Mouse (Mus musculus) regulatory T cell (primary cell): ENCODE data around the gene Mapkapk2.

Experiments used
- in situ Hi-C: fragments of 300-600 bp; cut with MboI, MseI; formaldehyde crosslinking; loops from one replicate; pipeline ENCODE4 v1.15.1; 2025; ENCODE audit warnings: high pct_unique_total_duplicates

Gene Mapkapk2

DNA sequence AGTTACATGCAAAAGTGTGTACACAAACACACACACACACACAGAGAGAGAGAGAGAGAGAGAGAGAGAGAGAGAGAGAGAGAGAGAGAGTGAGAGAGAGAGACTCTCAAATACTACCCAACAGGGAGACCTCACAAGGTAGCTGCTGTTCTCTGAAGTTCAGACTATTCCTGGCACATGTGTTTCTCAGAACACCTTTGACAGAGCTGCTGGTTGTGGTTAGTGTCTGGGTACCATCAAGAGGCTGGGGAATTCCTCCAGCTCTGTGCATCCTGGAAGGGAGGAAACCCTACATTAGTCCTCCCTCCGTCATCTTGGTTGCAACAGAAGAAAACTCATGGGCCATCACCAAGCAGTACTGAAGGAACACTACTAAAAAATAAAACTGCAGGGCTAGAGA is 16.9 kb downstream of the Mapkapk2 start:
- in situ Hi-C loops, result no loop called here

DNA sequence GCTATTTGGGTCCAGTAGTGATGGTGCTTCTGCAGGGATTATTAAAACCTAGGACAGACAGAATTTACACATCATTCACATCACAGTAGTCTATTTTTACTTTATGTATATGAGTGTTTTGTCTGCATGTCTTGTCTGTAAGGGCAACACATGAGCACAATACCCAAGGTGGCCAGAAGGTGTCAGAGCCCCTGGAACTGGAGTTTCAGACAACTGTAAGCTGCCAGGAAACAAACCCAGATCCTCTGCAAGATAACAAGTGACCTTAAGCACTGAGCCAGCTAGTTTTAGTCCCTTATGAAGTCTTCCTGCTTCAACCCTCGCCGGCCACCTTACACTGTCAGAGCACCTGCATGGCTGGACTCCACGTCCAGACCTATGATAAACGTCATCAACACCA is 17.9 kb downstream of the Mapkapk2 start:
- in situ Hi-C loops, result no loop called here

DNA sequence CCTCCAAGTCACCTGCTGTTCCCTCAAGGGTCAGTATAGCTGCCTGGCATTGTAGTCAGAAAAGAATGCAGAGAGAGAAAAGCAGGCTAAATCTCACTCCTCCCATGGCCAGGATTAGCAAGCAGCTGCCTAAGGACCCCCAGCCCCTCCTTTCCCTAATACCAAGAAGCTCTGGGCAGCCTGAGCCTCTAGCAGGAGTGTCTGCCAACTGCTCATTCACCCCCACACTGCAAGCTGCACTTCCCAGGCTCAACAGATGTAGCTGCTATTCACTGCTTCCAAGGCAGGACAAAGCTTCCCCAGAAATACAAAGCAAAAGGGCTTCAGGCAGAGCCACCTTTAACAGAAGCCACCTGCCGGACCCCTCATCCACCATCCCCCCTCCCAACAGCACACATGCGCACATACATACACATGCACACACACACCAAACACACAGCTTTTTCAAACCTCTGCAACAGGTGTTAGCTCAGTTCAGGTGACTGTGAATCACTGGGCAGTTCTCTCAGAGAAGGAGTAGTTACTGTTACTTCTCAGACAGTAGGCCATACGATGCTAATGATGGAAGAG is 18.8 kb downstream of the Mapkapk2 start:
- in situ Hi-C loops, result no loop called here

DNA sequence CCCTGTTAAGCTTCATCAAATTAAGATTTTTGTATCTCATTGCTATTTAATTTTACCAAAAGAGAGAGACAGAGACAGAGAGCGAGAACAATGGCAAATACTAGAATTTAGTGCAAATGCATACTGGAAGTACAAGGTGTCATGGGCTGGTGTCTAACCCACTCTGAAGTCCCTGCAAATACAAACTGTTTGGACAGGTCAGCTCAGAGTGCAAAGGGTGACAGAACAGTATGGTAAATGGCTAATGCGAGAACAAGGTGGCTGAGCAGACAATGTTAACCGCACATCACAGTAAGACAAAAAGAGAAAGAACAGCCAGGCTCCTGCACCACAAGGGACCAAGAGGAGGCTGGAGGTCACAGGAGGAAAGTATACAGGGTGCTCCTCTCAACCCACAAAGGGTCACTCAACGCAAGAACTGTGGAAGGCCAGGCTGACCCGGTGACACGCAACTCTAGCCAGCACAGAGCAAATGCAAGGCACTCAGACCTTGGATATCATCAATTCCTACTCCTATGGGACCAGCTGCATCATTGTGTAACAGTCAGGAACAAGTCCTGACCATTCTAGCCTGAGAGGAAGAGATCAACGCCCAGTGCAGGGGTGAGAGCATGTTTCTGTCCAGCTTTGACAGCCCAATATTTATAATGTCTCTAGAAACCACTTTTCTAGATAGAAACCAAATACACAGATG is 22.4 kb downstream of the Mapkapk2 start:
- in situ Hi-C loops, result no loop called here

DNA sequence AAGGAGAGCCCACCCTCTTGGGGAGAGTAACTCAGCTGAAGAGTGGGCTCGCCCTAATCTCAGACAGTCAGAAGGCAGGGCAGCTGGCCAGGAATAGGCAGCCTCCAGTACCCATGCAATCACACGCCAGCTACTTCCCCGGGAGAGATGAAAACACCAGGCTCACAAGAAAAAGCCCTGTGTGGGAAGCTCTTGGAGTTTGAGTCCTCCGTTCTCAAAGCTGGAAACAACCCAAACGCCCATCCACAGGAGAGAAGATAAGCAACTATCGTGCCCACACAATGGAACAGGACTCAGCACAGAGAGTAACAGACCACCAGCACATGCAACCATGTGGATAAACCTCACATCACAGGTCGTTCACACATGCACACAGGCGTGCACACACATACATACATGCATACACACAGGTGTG is 23.1 kb downstream of the Mapkapk2 start:
- in situ Hi-C loops, result no loop called here

DNA sequence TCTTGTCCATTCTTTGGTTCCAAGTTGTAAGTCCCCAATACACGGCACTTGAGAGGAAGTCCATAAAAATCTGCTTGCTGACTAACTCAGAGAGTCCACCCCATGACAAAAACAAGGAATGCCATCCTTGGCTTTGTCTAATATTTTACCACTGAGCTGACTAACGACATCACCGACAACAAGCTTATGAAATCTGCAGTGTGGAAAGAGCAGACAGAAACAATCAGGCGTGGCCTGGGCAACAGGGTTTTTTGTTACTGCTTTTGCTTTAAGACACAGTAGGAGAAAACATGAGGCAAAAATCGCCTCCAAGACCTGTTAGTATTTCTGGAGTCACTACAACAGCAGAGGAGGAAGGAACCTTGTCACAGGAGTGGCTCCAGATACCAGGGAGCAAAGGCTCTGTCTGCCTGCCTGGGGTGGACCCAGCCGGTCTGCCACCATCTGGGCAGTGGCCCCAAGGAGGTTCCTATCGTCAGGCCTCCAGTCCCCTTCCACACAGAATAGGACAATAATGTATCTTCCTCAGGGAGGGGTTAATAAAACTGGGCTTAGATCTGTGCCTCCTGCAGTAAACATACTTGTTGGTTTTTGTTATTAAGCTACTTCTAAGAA is 25.1 kb downstream of the Mapkapk2 start:
- in situ Hi-C loops, result no loop called here

DNA sequence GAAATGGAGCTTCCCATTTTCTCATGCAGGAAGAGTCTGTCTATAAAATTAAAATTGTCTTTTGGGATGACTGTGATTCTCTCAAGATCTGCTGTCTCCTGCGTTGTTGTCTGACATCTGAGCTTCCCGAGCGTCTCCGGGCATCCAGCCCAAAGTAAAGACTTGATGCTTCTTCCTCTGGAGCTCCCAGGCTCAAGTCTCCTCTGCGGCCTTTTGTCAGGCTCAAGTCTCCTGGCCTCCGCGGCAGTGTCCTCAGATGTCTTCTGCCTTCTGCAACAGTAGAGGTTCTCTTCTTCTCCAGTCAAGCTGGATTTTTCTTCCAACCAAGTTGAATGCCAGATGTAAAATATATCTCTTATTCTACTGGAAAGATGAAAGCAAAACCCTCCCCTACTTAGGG is 28.6 kb downstream of the Mapkapk2 start:
- in situ Hi-C loops, result no loop called here

DNA sequence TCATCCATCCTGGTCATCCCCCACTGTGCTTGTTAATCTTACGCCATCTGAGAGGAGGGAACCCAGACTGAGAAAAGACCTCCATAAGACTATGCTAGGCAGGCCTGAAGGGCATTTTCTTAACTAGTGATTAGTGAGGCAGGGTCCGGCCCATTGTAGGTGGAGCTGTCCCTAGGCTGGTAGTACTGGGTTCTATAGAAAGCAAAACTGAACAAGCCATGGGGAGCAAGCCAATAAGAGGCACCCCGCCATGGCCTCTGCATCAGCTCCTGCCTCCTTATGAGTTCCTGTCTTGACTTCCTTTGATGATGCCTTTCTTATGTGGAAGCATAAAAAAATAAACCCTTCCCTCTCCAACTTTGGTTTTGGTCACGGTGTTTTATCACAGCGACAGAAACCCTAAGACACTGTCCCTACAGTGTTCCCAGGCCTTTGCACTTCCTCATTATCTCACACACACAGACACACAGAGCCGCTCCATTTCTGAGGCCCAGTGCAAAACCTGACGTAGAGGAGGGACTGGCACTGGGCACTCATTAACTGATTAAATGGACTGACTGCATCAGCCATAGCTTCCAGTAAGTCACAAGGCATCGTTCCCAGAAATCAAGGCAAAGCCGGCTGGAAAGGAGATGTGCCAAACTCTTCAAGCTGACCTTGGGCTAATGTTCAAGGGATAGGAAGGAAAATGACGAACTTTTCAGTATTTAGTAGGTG is 29.5 kb downstream of the Mapkapk2 start:
- in situ Hi-C loops, result no loop called here

DNA sequence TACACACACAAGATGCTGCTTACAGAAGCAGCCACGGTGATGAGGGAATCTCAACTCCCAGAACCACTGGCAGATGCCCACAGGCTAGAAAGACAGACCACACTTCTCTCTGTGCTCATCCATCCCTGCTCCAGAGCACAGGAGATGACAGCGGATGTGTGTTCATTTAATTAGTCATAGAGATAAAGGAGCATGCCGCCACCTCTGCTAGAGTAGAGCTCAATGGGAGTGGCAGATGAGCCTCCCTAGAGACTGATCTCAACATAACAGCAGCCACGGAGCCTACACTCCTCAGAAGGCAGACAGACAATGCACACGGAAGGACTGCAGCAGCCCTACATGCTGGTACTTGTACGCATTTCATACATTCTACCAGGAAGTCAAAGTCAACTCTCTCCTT is 33.4 kb downstream of the Mapkapk2 start:
- in situ Hi-C loops, result no loop called here

DNA sequence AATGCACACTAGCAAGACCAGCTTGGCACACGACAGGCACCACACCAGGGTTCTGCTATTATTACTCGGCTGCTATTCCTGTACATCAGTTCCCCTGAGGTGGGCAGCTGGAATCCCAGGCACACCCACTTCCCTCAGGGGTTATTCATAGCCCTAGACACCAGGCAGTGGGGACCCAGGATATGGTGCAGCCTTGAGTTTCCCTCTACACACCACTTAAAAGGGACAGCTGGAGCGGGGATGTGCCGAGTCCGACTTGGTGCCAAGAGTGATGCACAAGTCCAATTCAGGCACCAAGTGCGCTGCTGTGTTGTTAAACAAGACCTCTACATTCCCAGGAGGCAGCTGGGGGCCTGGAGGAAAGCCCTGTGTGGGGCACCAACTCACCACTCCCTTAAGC is 34.8 kb downstream of the Mapkapk2 start:
- in situ Hi-C loops, result no loop called here

DNA sequence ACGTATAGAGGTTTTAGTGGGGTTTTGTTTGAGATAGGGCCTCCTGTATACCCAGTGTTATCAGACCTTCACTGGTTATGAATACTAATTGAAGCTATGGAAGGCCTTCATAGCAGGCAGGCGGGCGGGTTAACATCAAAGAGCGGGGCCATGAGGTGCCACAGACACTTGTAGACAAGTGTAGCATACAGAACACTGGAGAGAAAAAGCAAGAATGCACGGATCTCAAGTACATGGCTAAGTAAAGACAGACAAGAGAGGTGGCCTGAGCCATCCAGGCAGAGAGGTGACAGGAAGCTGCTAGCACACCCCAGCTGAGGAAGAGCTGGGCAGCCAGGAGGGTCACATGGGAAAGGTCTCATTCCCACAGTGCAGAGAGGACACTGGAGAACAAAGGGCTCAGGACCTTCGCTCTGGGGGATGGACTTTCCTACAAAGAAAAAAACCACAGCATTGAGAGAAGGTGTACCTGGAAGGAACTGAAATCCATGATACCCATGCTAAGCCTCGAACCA is 35.8 kb downstream of the Mapkapk2 start:
- in situ Hi-C loops, result no loop called here

DNA sequence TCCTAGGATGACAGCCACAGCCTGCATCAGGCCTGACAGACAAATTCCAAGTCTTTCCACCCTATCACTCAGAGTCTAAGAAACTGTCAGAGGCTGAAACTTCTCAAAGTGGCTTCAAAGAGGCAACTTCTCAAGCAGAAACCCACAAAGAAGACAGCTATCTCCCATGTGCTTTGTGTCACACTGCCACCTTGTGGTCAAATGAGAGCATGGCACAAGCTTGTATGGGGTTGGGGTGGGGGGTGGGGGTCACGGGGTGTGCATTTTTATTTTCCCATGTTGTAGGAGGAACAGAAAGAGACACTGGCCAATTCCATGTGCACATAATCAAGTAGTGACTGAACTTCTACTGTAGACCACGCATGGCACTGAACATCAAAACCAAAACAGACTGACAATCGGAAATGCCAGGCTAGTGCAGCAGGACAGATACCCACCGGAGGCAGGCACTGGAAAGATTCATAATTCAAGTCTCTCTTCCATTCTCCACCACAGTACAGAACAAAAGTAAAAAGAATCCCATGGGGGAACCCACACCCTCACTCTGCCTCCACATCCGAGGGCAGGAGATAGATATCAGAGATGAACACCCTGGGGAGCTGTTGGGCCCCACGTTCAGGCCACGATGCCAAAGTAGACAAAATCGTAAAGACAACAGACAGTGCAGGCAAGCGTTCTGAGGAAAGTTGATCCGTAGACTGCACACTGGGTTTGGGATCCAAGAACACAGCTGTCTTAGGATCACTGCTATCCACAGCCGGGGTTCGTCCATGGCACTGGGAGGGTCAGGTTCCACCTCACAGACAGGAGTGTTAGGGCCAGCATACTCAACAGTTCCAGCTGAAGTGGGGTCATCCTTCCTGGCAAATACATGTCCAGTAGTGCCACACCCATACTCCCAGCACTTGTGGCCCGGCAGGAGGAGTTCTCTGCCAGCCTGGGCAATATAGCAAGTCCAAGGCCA is 37.1 kb downstream of the Mapkapk2 start:
- in situ Hi-C loops, result no loop called here

DNA sequence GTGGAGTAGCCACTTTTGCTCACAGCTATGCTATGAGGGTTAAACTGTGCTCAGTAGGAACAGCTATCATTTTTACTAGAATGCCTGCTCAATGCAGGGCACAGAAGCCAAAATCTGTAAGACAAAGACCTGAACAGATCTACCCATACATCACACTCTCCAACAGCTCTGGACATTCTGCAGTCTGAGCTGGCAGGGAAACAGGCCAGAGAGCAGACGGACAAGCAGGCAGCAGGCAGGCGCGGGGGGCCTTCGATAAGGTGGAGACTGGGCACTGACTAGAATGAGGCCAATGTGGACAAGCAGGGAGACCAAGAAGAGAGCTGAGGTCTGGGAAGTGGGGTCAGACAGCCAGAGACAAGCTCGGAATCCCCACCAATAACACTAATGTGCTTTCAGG is 37.8 kb downstream of the Mapkapk2 start:
- in situ Hi-C loops, result loop anchor here (5.0 kb wide), 3 partner anchors 73 to 363 kb away; no protein-coding TSS in a partner anchor

DNA sequence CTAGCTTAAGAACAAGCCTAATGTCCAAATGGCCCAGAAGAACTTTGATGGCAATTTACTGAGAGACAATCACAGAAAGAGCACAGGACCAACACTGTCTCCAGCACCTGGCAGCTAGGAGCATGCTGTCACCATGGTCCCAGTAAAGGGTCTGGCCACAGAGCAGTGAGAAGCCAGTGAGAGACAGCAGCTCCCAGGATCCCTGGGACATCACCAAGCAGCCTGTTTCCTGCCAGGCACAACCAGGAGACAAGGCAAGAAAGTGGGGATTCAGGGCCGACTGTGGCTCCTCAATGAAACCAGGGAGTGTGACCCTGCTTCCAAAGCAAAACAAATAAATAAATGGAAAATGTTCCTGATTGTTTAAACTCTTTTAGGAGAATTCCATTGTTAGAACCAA is 38.2 kb downstream of the Mapkapk2 start:
- in situ Hi-C loops, result loop anchor here (5.0 kb wide), 3 partner anchors 72 to 362 kb away; no protein-coding TSS in a partner anchor

DNA sequence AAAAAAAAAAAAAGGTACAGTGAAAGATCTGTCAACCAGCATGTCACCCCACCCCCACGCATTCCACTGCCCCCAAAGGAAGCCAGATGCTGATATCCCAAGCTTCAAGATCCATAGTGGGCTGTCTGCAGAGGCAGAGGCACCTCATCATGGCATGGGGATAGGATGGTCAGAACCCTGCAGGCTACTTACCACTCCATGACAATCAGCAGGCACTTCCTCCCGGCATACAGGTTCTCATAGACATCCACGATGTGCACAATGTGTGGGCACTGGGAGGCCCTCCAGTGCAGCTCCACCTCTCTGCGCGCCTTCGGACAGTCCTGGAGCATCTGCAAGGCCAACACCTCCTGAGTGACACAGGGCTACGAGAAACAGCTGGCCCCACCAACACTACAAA is 39.2 kb downstream of the Mapkapk2 start:
- in situ Hi-C loops, result loop anchor here (5.0 kb wide), 3 partner anchors 71 to 361 kb away; no protein-coding TSS in a partner anchor

DNA sequence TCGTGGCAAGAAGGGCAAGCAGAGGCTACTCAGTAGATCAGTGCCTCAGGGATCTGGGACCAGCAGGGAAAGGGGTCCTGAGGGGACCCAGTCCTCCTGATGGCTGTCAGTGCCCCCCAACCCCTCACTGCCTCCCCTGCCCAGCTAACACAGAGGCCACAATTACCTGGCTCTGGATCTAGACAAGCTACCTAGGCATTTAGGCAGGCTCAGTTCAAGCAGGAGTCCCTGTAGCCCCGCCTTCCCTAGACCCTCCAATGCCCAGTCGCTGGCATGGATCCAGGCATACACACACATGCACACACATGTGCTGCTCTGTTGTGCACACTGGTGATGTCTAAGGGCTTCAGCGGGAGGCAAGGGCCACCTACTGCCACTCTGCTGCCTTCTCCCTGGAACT is 43.4 kb downstream of the Mapkapk2 start:
- in situ Hi-C loops, result loop anchor here (5.0 kb wide), 1 partner anchor 257 kb away; no protein-coding TSS in a partner anchor

DNA sequence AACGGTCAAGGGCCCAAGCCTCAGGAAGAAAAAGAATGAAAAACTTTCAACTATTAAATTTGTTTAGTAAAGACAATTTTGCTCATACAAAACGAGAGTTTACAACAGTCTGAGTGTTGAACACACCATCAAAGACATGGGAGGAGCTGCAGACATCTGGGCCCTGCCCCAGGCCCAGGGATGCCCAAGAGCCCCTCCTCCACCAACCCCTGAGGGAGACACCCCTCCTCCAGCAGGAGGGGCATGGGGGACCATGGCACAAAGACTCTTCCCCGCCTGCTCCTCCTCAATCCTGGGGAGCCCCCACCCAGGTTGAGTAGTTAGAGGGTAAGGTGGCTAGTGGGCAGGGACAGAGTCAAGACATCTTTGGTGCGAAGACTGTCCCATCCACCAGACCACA is 44.0 kb downstream of the Mapkapk2 start:
- in situ Hi-C loops, result loop anchor here (5.0 kb wide), 1 partner anchor 256 kb away; no protein-coding TSS in a partner anchor

DNA sequence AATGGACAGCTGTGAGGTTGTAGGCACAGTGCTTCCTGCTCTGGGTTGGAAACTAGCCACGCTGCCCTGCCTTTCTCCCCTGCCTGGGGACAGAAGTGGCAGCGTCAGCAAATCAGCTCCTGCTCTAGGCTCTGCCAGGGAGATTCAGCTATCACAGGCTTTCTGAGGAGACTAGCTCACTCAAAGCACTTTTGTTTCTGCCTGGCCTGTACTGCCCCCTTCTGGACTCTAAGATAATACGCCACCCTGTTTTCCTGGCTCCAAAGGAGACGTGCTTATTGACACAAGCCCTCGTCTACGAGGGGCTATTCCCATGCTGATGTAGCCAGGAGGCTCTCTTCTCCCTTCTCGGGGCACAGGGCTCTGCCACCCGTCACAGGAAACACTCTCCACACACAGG is 44.4 kb downstream of the Mapkapk2 start:
- in situ Hi-C loops, result loop anchor here (5.0 kb wide), 1 partner anchor 256 kb away; no protein-coding TSS in a partner anchor

DNA sequence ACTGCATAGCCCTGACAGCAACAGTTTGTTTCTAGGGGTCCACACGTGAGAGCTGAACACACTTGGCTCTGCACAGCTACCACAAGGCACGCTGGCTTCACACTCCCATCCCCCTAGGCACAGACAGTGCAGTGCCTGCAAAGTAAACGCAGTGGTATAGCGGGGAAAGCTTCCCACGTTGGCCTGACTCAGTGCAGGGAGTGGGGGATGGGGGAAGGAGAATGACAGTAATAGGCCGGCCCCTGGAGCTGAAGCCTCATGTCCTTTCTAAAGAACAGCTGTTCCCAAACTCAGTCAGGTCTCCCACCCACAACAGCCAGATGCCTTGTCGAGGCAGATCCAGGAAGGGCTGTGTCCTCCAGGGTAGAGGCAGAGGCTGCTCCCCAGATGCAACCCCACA is 46.6 kb downstream of the Mapkapk2 start:
- in situ Hi-C loops, result loop anchor here (5.0 kb wide), 1 partner anchor 254 kb away; no protein-coding TSS in a partner anchor

DNA sequence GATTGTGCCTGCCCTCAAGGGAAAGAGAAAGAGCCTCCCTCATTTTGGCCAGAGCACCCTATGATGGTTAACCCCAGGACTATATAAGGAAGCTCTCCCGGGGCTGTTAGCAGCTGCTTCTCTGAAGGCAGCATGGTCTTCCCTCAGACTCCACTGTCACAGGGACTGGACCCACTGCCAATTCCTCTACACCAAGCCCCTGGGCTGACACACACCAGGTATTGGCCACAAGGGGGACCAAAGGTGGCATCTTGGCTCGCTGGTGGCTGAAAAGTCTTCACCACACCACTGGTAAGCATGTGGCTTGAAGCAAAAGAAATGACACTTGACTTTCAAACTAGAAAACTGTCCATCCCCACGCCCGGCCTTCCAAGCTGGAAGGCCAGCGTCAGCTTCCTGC is 47.0 kb downstream of the Mapkapk2 start:
- in situ Hi-C loops, result loop anchor here (5.0 kb wide), 1 partner anchor 253 kb away; no protein-coding TSS in a partner anchor

DNA sequence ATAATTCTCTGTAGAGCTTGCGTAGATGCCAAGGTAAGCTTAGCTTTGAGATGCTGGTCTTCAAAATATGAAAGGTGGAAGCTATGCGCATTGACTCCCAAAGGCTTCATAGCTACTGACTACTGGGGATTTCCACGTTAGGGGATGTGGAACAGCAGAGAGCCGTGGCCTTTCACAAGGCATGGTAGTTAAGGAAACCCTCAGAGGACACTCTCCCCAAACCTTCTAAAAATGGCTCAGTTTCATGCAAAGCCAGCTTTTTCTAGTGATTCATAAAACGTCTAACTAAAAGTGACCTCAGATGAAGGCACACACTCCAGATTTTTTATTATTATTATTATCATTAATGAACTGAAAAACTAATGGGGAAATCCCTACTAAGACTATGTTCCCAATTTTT is 47.6 kb downstream of the Mapkapk2 start:
- in situ Hi-C loops, result loop anchor here (5.0 kb wide), 1 partner anchor 253 kb away; no protein-coding TSS in a partner anchor
